Comparison of ENCODE assay signal across 12 mouse cellular contexts in genomic region chr19:40523431-40524005, GRCm38 (mm10).
"Had no signal": no experiment of that assay in that cellular context is flagged by ENCODE, and none has a peak within 500 bp of the region (broad histone marks: within the 10 kb centered on the region; RNA-seq: fewer than 3 reads in every experiment).

No protein-coding gene starts in this region.

- H3K4me1 ChIP-seq: limb, embryonic 10.5 days; midbrain, embryonic 13.5 days had no signal

- ATAC-seq: liver, embryonic 12.5 days; midbrain, embryonic 13.5 days had no signal

- DNase-seq: kidney, adult 18-20 months; kidney, postnatal 10 days; kidney, postnatal 4 days; lung, postnatal 14 days had no signal

- H3K27ac ChIP-seq: left cerebral cortex, adult 2 months; limb, embryonic 10.5 days; liver, embryonic 12.5 days; lung, embryonic 15.5 days; macrophage; midbrain, embryonic 13.5 days; stomach, postnatal 0 days had no signal

- H3K36me3 ChIP-seq: limb, embryonic 10.5 days; liver, embryonic 12.5 days; lung, embryonic 15.5 days; midbrain, embryonic 13.5 days had no signal

- H3K9ac ChIP-seq: liver, embryonic 12.5 days; lung, embryonic 15.5 days; midbrain, embryonic 13.5 days had no signal

- H3K9me3 ChIP-seq: limb, embryonic 10.5 days; liver, embryonic 12.5 days; lung, embryonic 15.5 days; megakaryocyte, embryonic 14.5 days; midbrain, embryonic 13.5 days had no signal

- H3K4me3 ChIP-seq: left cerebral cortex, adult 2 months; limb, embryonic 10.5 days; liver, embryonic 12.5 days; lung, embryonic 15.5 days; megakaryocyte, embryonic 14.5 days; midbrain, embryonic 13.5 days had no signal

- H3K4me2 ChIP-seq: liver, embryonic 12.5 days; lung, embryonic 15.5 days; midbrain, embryonic 13.5 days had no signal

- H3K27me3 ChIP-seq: lung, embryonic 15.5 days; midbrain, embryonic 13.5 days had no signal
